Mouse (Mus musculus) lung, adult 18-20 months (tissue): ENCODE measurements around the gene Cnnm1.

ENCODE experiments used
- DNase-seq, 2 experiments: peaks; one replicate each; pipeline ENCODE4 v3.0.0; 2022; ENCODE audit warnings: mixed read lengths in 2 of 2

The Cnnm1 gene

GRCm38 (mm10) chr19:43440112-43440737 lies at the start of gene Cnnm1:
TSS of gene Cnnm1 (plus strand) at chr19:43440436.
- DNase-seq = peak in 1 of 2 experiments; percentile 2

DNA sequence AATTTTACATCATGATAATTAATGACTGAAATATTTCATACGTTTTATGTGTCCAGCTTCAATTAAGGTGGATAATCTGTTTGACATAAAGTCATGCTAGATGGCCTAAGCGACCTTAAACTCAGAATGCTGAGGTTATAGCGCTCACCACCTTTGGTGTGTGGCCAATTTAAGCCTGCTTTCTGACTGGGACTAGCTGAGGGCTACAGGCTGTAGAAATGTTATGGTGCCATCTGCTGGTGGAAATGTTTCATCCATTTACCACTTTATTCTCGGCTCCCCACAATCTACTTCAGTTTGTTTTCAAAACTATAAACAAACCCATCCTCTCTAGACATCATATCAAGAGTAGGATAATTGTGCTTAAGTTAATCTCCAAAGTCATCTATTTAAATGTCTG lies 43.9 kb upstream of the Cnnm1 start:
- peak in 1 of 2 experiments; percentile 24 for DNase-seq

DNA sequence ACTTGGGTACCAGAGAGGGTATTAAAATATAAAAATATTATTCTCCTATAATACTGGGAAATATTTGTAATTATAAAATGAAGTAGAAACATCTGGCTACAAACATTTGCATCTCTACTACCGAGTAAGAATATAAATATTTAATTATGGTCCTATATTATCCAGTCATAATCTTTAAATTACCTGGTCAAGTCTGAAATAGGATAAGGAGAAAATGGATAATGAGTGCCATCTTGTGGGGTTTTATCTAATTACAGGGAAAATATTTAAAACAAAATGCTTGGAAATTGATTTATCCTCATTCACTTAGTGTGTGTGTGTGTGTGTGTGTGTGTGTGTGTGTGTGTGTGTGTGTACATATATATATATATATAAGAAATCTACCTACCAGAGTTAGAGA lies 33.1 kb upstream of the Cnnm1 start:
- DNase-seq = no peak

GRCm38 (mm10) chr19:43415565-43415964 lies 24.7 kb upstream of the Cnnm1 start:
- DNase-seq = no peak

DNA sequence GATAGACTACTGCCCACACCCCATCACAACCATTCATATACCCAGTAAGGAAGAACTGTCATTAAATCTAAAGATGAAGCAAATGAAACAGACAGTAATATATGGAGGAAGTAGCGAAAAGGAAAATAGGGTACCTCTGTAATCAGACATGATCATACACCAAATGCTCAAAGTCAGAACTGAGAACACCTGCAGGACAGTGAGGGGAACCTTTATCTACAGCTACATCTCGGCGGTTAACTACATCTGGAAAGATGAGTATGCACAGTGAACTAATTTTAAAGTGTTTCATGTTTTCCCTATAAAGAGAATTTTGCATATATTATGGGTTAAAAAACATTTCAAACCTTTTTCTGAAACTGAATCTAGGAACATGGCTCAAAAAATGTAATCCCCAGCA lies 19.7 kb upstream of the Cnnm1 start:
- DNase-seq = no peak

DNA sequence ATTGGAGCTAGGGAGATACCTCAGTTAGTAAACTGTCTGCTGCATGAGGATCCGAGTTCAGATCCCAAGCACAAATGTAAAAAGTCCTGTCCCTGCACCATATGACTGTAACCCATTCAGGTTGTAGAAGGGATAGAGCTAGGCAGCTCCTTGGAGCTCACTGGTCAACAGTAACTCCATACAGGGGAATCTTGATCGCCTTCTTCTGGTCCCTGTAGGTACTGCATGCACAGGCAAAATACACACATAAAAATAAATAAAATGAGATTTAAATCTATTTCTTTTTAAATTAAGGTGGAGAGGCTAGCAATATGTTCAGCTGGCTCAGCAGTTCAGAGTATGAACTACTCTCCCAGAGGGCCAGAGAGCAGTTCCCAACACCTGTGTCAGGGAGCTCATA lies 16.2 kb upstream of the Cnnm1 start:
- DNase-seq = no peak

- no peak for DNase-seq
Observed at GRCm38 (mm10) chr19:43427446-43428224, 12.6 kb upstream of the Cnnm1 start.

DNA sequence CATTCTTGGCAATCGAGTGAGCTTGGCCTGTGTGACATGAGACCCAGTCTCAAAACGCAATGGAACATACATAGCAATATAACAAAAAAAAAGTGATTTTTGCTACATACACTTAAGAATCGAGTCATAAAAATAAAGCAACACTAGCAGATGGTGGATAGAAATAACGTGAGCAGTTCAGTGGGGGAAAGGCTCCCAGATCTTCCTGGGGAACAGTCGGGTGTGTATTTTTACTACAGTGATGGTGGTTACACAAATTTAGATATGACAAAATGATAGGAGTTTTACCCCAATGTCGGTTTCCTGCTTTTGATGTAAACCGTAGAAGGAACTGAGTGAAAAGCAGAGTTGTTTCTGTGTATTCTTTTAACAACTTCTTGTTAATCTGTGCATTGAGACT lies 990 bp upstream of the Cnnm1 start:
- no peak for DNase-seq

DNA sequence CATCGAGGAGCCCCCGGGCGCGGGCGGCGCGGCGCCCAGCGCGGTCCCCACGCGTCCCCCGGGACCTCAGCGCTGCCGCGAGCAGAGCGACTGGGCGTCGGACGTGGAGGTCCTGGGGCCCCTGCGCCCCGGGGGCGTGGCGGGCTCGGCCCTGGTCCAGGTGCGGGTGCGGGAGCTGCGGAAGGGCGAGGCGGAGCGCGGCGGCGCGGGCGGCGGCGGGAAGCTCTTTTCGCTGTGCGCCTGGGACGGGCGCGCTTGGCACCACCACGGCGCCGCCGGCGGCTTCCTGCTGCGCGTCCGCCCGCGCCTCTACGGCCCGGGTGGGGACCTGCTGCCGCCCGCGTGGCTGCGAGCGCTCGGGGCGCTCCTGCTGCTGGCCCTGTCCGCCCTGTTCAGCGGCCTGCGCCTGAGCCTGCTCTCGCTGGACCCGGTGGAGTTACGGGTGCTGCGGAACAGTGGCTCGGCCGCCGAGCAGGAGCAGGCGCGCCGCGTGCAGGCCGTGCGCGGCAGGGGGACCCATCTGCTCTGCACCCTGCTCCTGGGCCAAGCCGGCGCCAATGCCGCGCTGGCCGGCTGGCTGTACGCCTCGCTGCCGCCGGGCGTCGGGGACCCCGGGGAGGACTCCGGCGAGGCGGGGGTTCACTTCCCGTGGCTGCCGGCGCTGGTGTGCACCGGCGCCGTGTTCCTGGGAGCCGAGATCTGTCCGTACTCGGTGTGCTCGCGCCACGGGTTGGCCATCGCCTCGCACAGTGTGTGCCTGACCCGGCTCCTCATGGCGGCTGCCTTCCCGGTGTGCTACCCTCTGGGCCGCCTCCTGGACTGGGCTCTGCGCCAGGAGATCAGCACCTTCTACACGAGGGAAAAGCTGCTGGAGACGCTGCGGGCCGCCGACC lies 778 bp downstream of the Cnnm1 start:
- no peak for DNase-seq

GRCm38 (mm10) chr19:43441661-43441990 lies 1.4 kb downstream of the Cnnm1 start:
- no peak for DNase-seq

- DNase-seq = no peak
Observed at GRCm38 (mm10) chr19:43442269-43442668, 2.0 kb downstream of the Cnnm1 start.

DNA sequence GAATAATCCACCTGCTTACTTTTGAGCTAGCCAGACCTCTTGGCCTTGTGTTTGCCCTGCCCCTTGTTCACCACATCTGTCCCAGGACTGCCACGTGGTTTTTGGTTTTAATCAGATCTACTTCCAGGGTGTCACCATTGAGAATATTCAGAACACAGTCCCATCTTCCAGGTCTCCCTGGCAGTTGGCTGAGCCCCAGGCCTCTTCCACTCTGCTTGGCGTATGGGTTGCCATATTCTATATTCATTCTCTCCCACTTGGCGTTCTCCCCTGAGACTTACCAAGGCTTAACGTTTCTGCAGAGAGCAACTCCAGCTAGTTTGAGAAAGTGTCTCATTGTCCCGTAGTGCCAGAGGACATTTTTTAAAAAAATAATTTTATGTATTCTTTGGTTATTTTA lies 2.7 kb downstream of the Cnnm1 start:
- DNase-seq = no peak

DNA sequence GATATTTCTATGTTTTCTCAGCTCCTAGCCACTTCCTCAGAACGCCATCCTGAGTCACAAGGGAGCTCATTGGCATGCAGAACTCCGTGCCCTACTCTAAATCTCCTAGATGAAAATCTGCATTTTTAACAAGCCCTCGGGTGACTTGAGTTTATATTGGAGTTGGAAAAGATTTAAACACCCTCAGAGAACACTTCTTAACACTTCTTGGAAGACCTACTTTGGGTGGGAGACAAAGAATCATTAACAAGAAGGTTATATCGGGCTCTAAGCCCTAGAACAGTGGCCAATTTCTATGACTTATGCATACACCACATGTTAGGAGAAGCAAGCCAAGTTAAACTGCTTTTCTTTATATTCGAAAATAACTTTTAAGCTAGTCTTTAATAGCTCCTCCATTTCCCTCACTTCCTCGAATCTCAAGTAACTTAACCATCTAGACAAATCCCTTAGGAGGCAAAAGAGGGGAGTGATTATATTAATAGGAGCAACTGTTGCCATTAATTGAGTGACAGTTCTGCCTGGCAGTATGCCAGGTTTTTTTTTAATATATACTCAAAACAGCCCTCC lies 4.5 kb downstream of the Cnnm1 start:
- DNase-seq = no peak

DNA sequence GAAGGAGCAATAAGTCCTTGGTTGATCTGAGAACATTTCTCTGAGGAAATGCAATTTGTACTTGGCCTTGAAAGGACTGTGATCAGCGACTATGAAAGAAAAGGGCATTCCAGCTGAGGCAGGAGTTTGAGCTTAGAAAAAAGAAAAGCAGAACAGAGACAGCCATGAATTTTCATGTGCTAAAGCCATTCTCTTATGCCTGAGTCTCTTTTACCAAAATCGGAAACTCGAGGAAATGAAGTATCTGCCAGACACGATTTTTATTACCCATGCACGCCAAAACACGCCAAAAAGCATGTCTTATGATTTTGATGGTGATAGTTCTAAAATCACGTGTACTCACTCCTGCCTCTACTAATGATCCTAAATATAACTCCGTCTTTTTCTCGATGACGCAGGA lies 11.3 kb downstream of the Cnnm1 start:
- no peak for DNase-seq

- no peak for DNase-seq
Observed at GRCm38 (mm10) chr19:43452176-43452575, 11.9 kb downstream of the Cnnm1 start.

DNA sequence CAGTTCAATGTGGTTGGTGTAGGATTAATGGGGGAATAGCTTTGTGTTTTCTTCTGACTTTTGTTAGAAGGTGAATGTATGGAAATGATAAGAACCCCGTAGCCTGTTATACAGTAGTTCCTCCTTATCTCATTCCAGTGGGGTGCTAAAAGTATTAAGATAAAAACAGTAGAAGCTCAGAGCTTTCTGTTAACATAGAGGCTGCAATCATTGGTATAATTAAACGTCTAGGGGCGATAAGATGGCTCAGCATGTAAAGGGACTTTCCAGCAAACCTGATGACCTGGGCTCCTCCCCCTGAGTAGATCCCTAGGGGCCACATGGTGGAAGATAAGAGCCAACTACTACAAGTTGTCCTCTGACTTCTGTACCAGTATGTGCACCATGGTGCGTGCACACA lies 12.8 kb downstream of the Cnnm1 start:
- no peak for DNase-seq

- DNase-seq = no peak
Observed at GRCm38 (mm10) chr19:43459948-43460347, 19.7 kb downstream of the Cnnm1 start.

DNA sequence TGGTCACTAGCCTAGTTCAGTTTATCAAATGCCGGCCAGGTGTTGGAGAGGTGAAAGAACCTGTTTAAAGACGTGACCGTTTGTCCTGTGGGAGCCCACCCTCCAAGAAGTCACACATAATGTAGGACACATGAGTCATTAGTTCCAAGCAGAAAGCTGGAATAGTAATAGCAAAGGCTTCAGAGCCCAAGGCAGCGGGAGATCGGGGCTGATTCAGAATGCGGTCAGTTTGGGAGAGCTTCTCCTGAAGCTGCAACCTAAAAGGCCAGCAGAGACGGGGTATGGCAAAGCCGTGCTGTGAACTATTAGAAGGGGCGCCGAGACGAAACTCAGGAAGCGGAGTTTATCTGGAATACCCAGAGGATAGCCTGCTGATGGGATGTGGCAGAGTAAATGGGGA lies 20.2 kb downstream of the Cnnm1 start:
- no peak for DNase-seq

- no peak for DNase-seq
Observed at GRCm38 (mm10) chr19:43462141-43462540, 21.9 kb downstream of the Cnnm1 start.

DNA sequence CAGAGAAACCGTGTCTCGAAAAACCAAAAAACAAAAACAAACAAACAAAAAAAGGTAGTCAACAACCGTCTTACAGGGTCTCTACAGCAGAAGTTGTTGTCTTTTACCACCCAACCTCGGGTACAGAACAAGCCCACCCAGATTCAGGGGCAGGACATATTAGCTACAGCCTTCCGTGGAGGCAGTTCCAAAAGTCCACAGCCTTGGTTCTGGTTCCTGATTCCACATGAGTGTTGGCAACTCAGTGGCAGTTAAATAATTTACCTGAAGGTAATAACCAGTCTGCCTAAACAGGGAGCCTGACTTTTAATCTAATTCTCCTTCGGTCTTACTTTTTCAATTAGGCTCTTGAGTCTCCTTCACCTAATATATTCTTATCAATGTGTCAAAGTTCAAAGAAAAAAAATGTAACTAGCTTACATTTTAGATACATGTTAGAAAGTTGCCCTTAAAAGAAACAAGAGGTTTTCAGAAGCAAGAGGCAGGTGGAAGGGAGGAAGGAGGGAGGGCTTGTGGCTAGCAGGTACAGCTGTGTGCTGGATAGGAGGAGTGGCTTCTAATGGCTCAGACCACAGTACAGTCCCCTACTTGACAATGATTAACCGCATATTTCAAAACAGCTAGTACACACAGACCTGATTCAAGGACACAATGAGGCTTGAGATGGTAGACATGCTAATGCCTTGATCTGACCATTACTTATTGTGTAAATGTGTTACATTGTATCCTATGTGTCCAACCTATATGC lies 23.5 kb downstream of the Cnnm1 start:
- DNase-seq = no peak

DNA sequence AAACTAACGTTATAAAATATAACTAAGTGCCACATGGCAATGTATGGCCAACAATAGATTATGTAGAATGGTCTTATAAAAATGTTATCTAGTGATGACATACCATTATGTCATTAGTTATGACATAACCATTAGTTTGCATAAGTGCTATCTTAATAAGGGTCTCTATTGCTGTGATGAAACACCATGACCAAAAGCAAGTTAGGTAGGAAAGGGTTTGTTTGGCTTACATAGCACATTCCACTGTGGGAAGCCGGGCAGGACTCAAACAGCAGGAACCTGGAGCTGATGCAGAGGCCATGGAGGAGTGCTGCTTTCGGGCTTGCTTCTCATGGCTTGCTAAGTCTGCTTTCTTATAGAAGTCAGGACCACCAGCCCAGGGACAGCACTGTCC lies 24.1 kb downstream of the Cnnm1 start:
- DNase-seq = no peak

- no peak for DNase-seq
Observed at GRCm38 (mm10) chr19:43465076-43465475, 24.8 kb downstream of the Cnnm1 start.
